Mouse (Mus musculus) hindbrain, embryonic 10.5 days (tissue): ENCODE measurements around the gene Plod2. TPM values are rescaled to one million over a fixed set of nuclear protein-coding genes. Genes with fewer than 3 reads are reported as not detected.

Source experiments
- DNase-seq: peaks from one replicate; pipeline ENCODE4 v3.0.0-alpha.2; 2017; ENCODE audit warnings: low spot score
- H3K27ac ChIP-seq: fragments of 300-500 bp; sonication (generic); 2 replicates; pipeline ENCODE4 v1.5.1; 2016; ENCODE audit warnings: mild to moderate bottlenecking, moderate library complexity
- H3K27me3 ChIP-seq: fragments of 300-500 bp; sonication (generic); 2 replicates; pipeline ENCODE4 v1.6.1; 2016; ENCODE audit warnings: mild to moderate bottlenecking; ENCODE audit not compliant: poor library complexity, insufficient read depth, severe bottlenecking
- H3K36me3 ChIP-seq: fragments of 300-500 bp; sonication (generic); 2 replicates; pipeline ENCODE4 v1.6.1; 2016; ENCODE audit warnings: mild to moderate bottlenecking, moderate library complexity
- H3K4me1 ChIP-seq: fragments of 300-500 bp; sonication (generic); replicated peaks from 2 replicates; pipeline ENCODE4 v1.6.1; 2016; ENCODE audit warnings: mild to moderate bottlenecking
- H3K4me3 ChIP-seq: fragments of 300-500 bp; sonication (generic); 2 replicates; pipeline ENCODE4 v1.5.1; 2016; ENCODE audit warnings: mild to moderate bottlenecking, moderate library complexity
- H3K9me3 ChIP-seq: fragments of 300-500 bp; sonication (generic); 2 replicates; pipeline ENCODE4 v1.6.1; 2016; ENCODE audit warnings: mild to moderate bottlenecking, moderate library complexity
- WGBS: fragments of 180-500 bp; shearing (Covaris S2); methylation state at CpG from one replicate; pipeline ENCODE4 v1.1.7; 2016; 5-methylcytosine and 5-hydroxymethylcytosine counted together
- polyA plus RNA-seq: library from polyadenylated mRNA; unstranded; fragments of >200 nt; fragmentation: Nextera tagmentation; extraction: Ambion mirVana; gene quantifications from 2 replicates; pipeline ENCODE4 v1.2.1, GENCODE M21; 2016

Plod2 gene
- polyA plus RNA-seq, 1 experiment from 2014 or later = 20.5 TPM

GRCm38 (mm10) chr9:92620088-92620487 lies 78.1 kb downstream of the Plod2 start:
- no peaks in the 10 kb centered on the region for H3K27me3 ChIP-seq
- no peak overlapping the region for H3K4me3 ChIP-seq
- WGBS = 72% methylated on average over 1 of the region's 1 CpGs
- H3K27ac ChIP-seq = no peak overlapping the region
- 0 out of 2 replicates have a peak, but pooled peaks cover 6% of the 10 kb centered on the region for H3K4me1 ChIP-seq
- no peaks in the 10 kb centered on the region for H3K9me3 ChIP-seq
- DNase-seq = no peak
- H3K36me3 ChIP-seq = no peaks in the 10 kb centered on the region

GRCm38 (mm10) chr9:92621246-92621645 lies 79.2 kb downstream of the Plod2 start:
- H3K27ac ChIP-seq = no peak overlapping the region
- DNase-seq = no peak
- H3K27me3 ChIP-seq = no peaks in the 10 kb centered on the region
- H3K9me3 ChIP-seq = no peaks in the 10 kb centered on the region
- no peaks in the 10 kb centered on the region for H3K36me3 ChIP-seq
- H3K4me3 ChIP-seq = no peak overlapping the region
- 59% methylated on average over 3 of the region's 3 CpGs for WGBS
- H3K4me1 ChIP-seq = 0 out of 2 replicates have a peak, but pooled peaks cover 6% of the 10 kb centered on the region

GRCm38 (mm10) chr9:92621878-92622282 lies 79.9 kb downstream of the Plod2 start:
- no peaks in the 10 kb centered on the region for H3K9me3 ChIP-seq
- no peak overlapping the region for H3K27ac ChIP-seq
- H3K27me3 ChIP-seq = no peaks in the 10 kb centered on the region
- no peak for DNase-seq
- no peak overlapping the region for H3K4me3 ChIP-seq
- 0 out of 2 replicates have a peak, but pooled peaks cover 6% of the 10 kb centered on the region for H3K4me1 ChIP-seq
- 83% methylated on average over 2 of the region's 2 CpGs for WGBS
- H3K36me3 ChIP-seq = no peaks in the 10 kb centered on the region

GRCm38 (mm10) chr9:92634792-92635191 lies 92.8 kb downstream of the Plod2 start:
- 89% methylated on average over 3 of the region's 3 CpGs for WGBS
- no peaks in the 10 kb centered on the region for H3K9me3 ChIP-seq
- DNase-seq = no peak
- no peaks in the 10 kb centered on the region for H3K36me3 ChIP-seq
- no peak overlapping the region for H3K4me3 ChIP-seq
- H3K27me3 ChIP-seq = no peaks in the 10 kb centered on the region
- H3K4me1 ChIP-seq = no peaks in the 10 kb centered on the region
- no peak overlapping the region for H3K27ac ChIP-seq

- Histone ChIP-seq H3K9me3 (no peaks in the 10 kb centered on the region), H3K36me3 (no peaks in the 10 kb centered on the region), H3K4me3 (no peak overlapping the region), H3K4me1 (no peaks in the 10 kb centered on the region), H3K27ac (no peak overlapping the region), H3K27me3 (no peaks in the 10 kb centered on the region)
- no peak for DNase-seq
- 94% methylated on average over 6 of the region's 6 CpGs for WGBS
Measured at GRCm38 (mm10) chr9:92639200-92639897, 97.3 kb downstream of the Plod2 start.

GRCm38 (mm10) chr9:92641717-92642116 lies 99.7 kb downstream of the Plod2 start:
- no peaks in the 10 kb centered on the region for H3K27me3 ChIP-seq
- no peak overlapping the region for H3K27ac ChIP-seq
- no peaks in the 10 kb centered on the region for H3K9me3 ChIP-seq
- WGBS = 94% methylated on average over 1 of the region's 1 CpGs
- H3K4me3 ChIP-seq = no peak overlapping the region
- DNase-seq = no peak
- H3K36me3 ChIP-seq = no peaks in the 10 kb centered on the region
- no peaks in the 10 kb centered on the region for H3K4me1 ChIP-seq

Other genes with a start within 250 kb of the Plod2 start
- not detected in 2 replicates for gene 1700057G04Rik, start 232.8 kb upstream of the Plod2 start, polyA plus RNA-seq
- 0.88 and 1.1 TPM in 2 replicates for gene Plscr4, start 84.8 kb upstream of the Plod2 start, polyA plus RNA-seq